Mouse (Mus musculus): ENCODE data around the gene Cntrl.
A peak's percentile ranks its signal among the peaks of the same experiment; 100 is the strongest.

Cntrl gene

DNA sequence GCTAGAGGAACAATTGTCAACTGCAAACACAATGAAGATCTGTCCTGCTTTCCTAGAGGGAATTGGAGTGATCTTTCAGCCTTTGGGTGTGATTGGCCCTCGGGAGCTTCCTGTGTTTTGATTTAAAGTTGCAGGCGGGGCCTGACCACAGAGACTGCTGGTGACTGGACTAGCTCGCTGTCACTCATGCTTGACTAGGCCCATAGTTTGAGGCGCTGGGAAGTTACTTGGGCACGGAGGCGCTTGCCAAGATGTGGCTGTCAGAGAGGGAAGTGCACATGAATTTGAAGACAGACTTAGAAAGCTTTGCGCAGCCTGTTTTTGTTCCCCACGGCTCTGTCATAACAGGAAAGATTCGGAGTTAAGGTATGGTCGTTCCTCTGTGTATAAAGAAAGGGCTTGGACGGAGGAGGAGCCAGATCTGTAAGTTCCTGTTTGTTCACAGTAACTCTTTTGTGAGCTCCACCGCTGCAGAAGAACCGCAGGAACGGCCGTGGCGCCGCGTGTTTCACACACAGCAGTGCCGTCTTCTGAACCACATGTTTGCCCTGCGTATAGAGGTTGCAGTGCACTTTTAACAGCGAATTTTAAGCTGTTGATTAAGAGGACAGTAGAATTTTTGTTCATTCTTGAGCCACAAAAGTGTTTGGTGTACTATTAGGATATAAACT, 22.8 kb downstream of the Cntrl start:
- DNase-seq: peak; percentile 95

GRCm38 (mm10) chr2:35132662-35133055, 23.4 kb downstream of the Cntrl start:
- DNase-seq: peak in 1 of 2 experiments; percentile 5

DNA sequence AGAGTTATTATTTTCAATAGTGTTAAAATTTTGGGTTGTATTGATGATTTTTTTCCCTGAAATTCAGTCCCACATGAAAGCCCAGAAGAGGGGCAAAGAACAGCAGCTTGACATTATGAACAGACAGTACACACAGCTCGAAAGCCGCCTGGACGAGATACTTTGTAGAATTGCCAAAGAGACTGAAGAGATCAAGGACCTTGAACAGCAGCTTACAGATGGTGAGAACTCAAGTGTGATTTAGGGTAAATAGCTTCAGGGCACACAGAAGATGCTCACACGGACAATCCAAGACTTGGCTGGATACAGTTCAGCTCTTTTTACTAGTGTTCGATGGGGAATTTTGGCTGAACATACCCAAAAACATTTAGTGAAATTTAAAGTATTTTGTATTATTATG, 24.6 kb downstream of the Cntrl start:
- no peak for DNase-seq

DNA sequence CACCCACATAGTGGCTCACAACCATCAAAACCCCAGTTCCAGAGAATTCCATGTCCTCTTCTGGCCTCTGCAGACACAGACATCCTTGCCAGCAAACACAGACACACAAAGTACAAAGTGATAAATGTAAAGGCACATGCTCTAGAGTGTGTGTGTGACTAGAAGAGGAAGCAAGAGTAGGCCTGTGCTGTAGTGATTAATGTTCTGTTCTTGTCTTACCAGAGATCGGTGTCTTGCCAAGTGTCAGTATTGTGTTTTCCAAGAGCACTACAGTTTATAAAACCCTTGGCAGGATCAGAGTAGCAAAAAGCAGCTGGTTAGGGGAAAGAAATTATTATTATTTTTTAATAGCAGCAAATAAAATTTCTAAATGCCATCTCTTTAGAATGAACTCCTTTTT, 29.3 kb downstream of the Cntrl start:
- DNase-seq: no peak

GRCm38 (mm10) chr2:35141673-35142072, 32.4 kb downstream of the Cntrl start:
- DNase-seq: no peak

DNA sequence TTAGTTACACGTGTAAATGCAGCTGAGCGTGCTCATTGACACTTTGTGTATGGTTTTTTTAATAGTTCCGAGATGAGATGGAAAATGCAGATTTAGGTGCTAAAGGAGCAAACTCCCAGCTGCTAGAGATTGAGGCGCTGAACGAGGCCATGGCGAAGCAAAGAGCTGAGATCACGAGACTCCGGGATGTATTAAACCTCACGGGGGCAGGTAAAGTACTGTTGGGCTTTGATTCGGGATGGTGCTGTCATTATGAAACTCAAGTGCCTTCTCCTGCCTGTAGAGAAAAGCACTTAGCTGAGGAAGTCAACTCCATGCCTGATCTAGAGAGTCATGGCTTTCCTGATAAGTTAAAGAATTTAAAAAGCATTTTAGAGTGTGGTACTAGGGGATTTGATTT, 39.5 kb downstream of the Cntrl start:
- no peak for DNase-seq

- DNase-seq: no peak
These were observed 42.1 kb downstream of the Cntrl start for GRCm38 (mm10) chr2:35151303-35151882.

DNA sequence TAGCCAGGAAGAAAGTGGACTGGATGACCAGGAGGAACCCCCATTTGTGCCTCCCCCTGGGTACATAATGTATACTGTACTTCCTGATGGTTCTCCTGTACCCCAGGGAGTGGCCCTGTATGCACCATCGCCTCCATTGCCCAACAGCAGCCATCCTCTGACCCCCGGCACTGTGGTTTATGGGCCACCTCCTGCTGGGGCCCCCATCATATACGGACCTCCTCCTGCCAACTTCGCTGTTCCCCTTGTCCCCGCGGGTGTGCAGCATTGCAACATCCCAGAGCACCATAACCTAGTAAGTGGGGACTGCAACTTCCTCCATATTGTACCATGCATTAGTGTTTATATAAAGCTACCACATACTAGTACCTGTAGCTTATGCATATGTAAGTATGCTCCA, 43.9 kb downstream of the Cntrl start:
- DNase-seq: no peak

GRCm38 (mm10) chr2:35153844-35154554, 44.7 kb downstream of the Cntrl start:
- DNase-seq: no peak

DNA sequence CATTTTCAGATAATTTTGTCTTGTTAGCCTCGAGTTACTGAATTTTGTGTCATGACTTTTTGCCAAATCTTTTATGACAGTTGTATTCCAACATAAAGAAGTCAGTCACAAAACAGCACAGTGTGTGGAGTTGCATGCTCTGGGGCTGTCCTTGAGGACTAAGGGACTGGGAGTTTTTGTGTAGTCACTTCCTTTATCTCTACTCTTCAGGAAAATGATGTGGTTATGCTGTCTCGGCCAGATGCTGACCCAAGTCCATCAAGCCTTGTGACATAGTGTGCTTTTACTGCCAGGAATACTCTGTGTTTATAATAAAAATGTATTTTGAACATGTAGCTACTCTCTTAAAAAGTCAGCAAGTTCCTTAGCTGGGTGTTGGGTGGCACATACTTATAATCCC, 47.7 kb downstream of the Cntrl start:
- DNase-seq: no peak

DNA sequence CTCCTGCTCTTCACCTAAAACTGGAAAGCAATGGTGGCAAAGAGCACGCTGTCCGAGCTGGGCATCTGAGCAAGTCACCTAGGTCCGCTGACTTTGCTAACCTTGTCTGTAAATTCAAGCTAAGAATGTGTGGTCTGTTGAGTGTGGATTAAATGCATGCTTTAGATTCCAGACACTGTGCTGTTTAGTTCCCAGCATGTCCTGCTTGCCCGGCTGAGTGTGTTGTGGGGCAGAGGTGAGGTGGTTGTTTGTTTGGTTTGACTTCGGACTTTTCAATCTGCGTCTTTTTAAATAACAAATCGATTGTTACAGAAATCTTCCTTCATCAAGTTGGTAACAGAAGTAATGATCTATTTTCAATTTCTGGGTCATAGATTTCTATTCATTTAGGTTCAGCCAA, 48.5 kb downstream of the Cntrl start:
- no peak for DNase-seq

DNA sequence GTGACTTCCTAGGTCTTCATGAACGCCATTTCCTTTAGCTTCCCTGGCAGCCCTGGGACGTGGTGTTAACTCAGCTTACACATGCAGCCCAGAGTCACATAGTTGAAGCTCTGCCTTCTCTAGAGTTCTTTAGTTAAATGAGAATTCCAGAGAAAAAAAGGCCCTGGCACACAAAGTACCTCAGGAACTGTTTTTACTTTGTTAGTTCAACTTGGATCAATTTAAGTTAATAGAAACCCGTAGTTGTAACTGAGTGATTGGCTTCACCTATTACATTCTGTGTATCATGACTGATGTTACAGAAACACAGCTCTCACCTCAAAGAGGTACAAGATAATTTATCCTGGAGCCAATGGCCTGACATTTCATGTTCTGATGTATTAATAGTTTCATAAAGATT, 49.1 kb downstream of the Cntrl start:
- DNase-seq: no peak

GRCm38 (mm10) chr2:35160206-35160605, 50.9 kb downstream of the Cntrl start:
- no peak for DNase-seq

DNA sequence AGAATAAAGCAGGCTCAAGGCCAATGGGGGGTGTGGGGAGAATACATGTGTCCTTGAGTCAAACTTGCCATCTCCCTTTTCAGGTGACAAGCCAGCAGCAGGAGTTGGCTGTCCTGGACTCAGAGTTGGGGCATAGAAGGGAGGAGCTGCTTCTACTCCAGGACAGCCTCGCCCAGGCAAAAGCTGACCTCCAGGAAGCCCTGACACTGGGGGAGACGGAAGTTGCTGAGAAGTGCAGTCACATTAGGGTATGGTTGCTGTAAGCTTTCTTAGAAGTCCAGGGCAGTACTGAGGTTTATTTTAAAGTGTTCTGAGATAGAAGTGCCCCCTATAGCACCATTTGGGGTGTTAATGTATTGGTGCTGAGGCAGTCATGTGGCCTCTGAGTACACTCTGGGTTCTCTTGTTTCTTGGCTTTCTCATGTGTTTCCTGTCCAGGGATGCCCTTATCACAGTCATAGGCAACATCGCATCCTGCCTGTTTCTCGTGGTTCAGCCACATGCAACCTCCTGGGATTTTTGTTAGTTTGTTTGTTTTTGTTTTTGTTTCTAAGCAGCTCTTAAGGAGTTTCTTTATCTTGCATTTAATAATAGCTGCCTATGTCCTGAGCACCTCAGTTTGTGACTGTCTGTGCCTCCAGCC, 52.7 kb downstream of the Cntrl start:
- no peak for DNase-seq

DNA sequence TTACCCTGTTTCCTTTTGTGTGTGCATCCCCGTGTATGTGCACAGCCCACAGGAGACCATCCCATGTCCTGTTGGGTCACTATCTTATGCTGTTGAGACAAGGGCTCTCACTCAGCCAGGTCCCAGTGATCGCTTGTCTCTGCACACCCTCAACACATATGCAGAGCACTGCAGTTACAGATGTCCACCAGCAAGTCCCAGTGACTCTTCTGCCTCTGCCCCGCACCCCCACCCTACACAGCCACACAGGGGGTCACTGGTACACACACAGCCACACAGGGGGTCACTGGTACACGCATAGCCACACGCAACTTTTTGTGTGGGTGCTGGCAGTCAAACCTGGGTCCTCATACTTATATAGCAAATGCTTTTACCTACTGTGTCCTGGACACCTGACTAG, 54.1 kb downstream of the Cntrl start:
- DNase-seq: peak in 1 of 2 experiments; percentile 10

- no peak for DNase-seq
These were observed 56.1 kb downstream of the Cntrl start for GRCm38 (mm10) chr2:35165416-35165815.

- DNase-seq: no peak
These were observed 57.5 kb downstream of the Cntrl start for GRCm38 (mm10) chr2:35166816-35167215.

GRCm38 (mm10) chr2:35169452-35169851, 60.2 kb downstream of the Cntrl start:
- DNase-seq: no peak

- DNase-seq: no peak
These were observed 62.1 kb downstream of the Cntrl start for GRCm38 (mm10) chr2:35171341-35171861.

- DNase-seq: no peak
These were observed 63.0 kb downstream of the Cntrl start for GRCm38 (mm10) chr2:35172246-35172645.

GRCm38 (mm10) chr2:35173666-35174065, 64.4 kb downstream of the Cntrl start:
- no peak for DNase-seq

GRCm38 (mm10) chr2:35174100-35174499, 64.8 kb downstream of the Cntrl start:
- DNase-seq: no peak

DNA sequence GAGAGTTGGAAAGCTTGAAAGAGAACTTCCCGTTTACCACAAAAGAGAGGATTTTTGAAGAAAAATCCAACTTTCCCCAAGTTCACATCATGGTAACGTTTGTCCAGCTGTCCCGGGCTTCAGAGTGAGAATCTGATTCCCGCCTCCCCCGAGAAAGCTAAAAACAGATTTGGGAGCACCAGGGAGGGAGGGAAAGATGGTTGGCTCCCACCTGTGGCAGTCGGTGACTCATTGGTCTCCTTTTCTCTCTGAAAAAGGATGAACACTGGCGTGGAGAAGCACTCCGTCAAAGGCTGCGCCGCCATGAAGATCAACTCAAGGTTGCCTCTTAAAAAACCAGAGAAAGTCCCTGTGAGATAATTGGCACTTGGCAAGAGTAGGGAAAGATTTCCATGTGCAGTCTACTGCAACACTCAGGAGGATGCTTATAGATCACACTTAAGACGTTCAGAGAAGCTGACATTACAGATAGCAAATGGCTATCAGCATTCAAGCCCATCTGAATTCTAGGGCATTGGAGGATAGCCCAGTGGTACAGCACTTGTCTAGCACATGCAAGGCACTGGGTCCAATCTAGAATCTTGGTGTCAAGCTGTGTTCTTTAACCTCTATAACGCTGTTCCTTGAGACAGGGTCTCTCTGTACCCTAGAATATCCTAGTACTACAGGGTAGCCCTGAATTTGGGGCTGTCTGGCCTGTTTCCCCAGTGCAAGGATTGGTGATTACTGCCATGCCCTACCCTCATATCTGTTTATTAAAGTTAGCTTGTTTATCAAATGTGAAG, 66.2 kb downstream of the Cntrl start:
- no peak for DNase-seq

Data from cerebellum, postnatal 10 days (tissue).